Mouse (Mus musculus): ENCODE measurements around the gene Zfc3h1. TPM values are rescaled to one million over a fixed set of nuclear protein-coding genes. Genes with fewer than 3 reads are reported as not detected.
A peak's percentile ranks its signal among the peaks of the same experiment; 100 is the strongest.

Gene Zfc3h1
- total RNA-seq, 2 experiments from 2014 or later: 38.1 to 50.9 TPM

- DNase-seq: no peak
Measured at GRCm38 (mm10) chr10:115476506-115476905, 91.7 kb downstream of the Zfc3h1 start.

- DNase-seq: peak in 1 of 2 experiments; percentile 3
Measured at GRCm38 (mm10) chr10:115478441-115479141, 93.8 kb downstream of the Zfc3h1 start.

Other genes starting within 250 kb of the Zfc3h1 start
- under 1 TPM in 1 of 2 experiments, not detected in 1; 0.10 TPM for gene Tph2, start 199.9 kb upstream of the Zfc3h1 start, total RNA-seq (2021)
- 100 to 1,000 TPM in 1 of 2 experiments, 10 to 100 TPM in 1; 83.9 to 104 TPM for gene Tbc1d15, start 133.5 kb upstream of the Zfc3h1 start, total RNA-seq (2021)
- 10 to 100 TPM; 58.7 to 68.9 TPM for gene Rab21, start 69.4 kb upstream of the Zfc3h1 start, total RNA-seq (2021)
- 10 to 100 TPM; 25.0 to 41.2 TPM for gene Tmem19, start 22.5 kb upstream of the Zfc3h1 start, total RNA-seq (2021)
- 10 to 100 TPM; 15.3 to 15.9 TPM for gene Thap2, start 516 bp upstream of the Zfc3h1 start, total RNA-seq (2021)
- gene A930009A15Rik, start 185.0 kb downstream of the Zfc3h1 start, total RNA-seq (2021): not detected
- gene Lgr5, start 202.8 kb downstream of the Zfc3h1 start, total RNA-seq (2021): 10 to 100 TPM; 16.7 to 18.4 TPM